Mouse (Mus musculus): ENCODE measurements around the gene Tbrg1. TPM values are rescaled to one million over a fixed set of nuclear protein-coding genes. Genes with fewer than 3 reads are reported as not detected.

Gene Tbrg1
- total RNA-seq, 2 experiments from 2014 or later: 50.8 to 50.9 TPM

GRCm38 (mm10) chr9:37634269-37634668, 22.8 kb downstream of the Tbrg1 start:
- no peak for DNase-seq (ENCODE audit: low spot score in 2 of 2)

DNA sequence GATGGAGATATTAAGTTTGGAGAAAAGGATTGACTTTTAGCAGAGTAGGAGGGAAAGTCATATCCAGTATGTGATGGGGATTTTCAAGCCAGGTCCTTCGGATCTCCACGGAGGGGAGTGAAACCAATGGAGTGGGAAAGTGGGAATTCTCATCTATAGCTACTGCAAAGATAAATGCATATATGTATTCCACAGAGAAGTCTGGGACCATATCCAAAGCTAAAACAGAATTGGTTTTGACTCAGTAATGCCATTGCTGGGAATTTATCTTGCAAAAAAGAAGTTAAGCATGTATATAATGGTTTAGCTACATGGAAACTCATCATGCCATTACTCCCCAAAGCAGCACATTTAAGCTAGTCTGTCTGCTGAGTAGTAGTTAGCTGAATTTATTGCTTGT, 24.8 kb downstream of the Tbrg1 start:
- no peak for DNase-seq (ENCODE audit: low spot score in 2 of 2)

GRCm38 (mm10) chr9:37629941-37630340, 27.2 kb downstream of the Tbrg1 start:
- no peak for DNase-seq (ENCODE audit: low spot score in 2 of 2)

DNA sequence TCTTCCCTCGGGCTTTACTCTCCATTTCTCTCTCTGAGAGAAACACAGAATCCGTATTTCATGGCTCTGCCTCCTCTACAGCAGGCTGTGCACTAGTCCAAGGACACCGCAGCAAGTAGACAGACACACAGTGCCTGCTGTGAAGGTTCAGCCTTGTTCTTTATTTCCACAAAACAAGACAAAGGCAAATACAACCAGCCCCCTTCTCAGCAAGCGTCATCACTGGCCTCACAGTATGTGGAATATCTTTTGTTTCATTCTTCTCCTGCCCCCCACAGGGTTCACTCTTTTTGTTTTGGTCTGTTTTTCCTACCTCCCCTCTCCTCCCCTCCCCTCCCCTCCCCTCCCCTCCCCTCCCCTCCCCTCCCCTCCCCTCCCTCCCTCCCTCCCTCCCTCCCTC, 28.5 kb downstream of the Tbrg1 start:
- DNase-seq (ENCODE audit: low spot score in 2 of 2): no peak

DNA sequence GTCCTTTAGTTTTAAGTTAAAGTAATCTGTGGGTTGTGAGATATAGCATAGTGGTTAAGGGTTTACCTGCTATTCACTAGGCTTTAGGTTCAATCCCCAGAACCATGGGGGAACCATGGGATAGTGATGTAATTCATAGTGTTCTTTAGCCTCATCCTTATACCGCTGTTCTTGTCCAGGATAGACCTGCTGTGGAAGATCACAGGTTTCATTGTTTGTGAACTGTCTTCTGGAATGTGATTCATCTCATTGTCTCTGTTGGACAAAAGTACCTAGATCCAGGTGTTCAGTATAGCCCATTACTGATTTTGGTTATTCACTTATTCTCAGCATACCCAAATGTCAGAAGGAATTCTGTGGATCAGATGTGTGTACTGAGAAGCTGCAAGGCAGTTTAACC, 29.8 kb downstream of the Tbrg1 start:
- no peak for DNase-seq (ENCODE audit: low spot score in 2 of 2)

GRCm38 (mm10) chr9:37626103-37626567, 31.0 kb downstream of the Tbrg1 start:
- DNase-seq (ENCODE audit: low spot score in 2 of 2): peak in 1 of 2 experiments; percentile 40

DNA sequence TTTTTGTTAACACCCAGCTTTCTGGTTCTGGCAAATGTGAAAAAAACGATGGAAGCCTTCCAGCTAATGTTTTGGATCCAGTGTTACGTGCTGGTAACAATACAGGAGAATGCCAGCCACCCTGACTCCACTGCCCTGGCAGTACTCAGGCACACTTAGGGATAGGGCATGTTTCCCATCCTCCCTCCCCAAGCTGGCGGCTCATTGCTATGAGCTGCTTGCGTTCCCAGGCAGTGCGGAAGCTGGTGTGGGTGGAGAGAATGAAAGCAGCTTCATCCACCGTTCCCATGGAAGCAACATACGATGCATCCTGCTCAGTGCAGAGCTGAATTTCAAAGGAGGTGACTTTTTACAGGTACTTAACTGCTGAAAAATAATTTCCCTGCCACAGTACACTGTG, 31.5 kb downstream of the Tbrg1 start:
- peak; percentile 74 to 88 for DNase-seq (ENCODE audit: low spot score in 2 of 2)

- DNase-seq (ENCODE audit: low spot score in 2 of 2): no peak
Observed at GRCm38 (mm10) chr9:37625129-37625528, 32.0 kb downstream of the Tbrg1 start.

DNA sequence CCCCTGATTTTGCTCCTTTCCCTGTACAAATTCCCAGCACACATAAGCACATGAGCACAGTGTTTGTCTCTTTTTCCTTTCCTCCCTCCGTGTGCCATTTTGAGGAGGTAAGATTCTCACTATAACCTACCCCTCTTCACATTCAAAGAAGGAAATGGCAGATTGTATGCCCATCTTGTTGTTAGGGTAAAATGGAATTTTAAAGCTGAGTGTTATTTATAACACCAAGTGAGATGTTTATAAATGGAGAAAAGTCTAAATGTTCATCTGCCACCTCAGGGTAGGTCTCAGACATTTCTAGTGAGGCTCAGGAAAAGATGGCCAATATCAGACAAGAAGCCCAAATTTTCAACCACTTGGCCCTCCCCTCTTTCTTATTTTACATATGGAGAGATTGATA, 32.6 kb downstream of the Tbrg1 start:
- no peak for DNase-seq (ENCODE audit: low spot score in 2 of 2)

DNA sequence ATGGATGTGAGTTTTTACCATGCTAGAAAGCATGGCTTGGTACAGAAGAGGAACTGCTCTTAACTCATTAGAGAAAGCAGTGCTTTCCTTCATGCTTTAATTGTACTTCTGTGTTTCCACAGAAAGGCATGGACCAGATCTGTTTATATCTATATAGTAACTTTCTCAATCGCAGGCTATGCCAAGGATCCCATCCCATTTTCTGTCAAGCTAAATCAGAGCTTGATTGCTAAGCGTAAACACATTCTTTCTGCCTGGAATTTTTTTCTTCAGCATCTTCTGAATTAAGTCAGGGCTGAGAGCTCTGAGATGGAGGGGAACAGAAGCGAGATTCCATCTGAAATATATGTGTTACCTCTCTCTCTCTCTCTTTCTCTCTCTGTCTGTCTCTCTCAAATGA, 33.1 kb downstream of the Tbrg1 start:
- no peak for DNase-seq (ENCODE audit: low spot score in 2 of 2)

GRCm38 (mm10) chr9:37621290-37621689, 35.8 kb downstream of the Tbrg1 start:
- DNase-seq (ENCODE audit: low spot score in 2 of 2): peak; percentile 49 to 62

DNA sequence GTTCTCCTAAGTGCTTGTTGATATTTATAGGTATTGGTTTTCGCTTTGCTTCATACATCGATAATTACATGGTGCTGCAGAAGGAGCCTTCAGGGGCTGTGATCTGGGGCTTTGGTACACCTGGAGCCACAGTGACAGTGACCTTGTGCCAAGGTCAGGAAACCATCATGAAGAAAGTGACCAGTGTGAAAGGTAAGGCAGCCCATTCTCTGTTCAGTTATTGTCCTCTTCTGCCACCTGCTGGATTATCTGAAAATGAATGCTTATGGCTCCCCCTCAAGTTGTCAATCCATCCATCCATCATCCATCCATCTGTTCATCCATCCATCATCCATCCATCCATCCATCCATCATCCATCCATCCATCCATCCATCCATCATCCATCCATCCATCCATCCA, 40.3 kb downstream of the Tbrg1 start:
- peak in 1 of 2 experiments; percentile 63 for DNase-seq (ENCODE audit: low spot score in 2 of 2)

- DNase-seq (ENCODE audit: low spot score in 2 of 2): no peak
Observed at GRCm38 (mm10) chr9:37615220-37615619, 41.9 kb downstream of the Tbrg1 start.

DNA sequence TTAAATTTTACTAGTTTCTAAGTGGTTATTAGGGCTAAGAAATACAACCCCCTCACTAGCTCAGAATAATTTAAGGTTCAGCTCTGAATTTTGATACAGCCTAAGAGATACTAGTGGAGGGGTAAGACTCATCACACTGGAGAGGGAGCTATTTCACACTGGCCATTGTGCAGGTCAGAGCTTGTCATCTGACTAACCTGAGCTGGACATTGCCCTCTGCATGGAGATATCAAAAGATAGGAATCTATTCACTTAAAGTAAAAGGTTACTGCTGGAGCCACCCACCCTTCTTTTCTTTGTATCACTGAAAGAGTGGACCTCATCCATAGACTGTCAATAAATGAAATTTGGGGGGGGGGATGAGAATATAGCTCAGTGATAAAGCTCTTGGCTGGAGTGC, 42.8 kb downstream of the Tbrg1 start:
- no peak for DNase-seq (ENCODE audit: low spot score in 2 of 2)

GRCm38 (mm10) chr9:37613911-37614280, 43.2 kb downstream of the Tbrg1 start:
- DNase-seq (ENCODE audit: low spot score in 2 of 2): no peak

DNA sequence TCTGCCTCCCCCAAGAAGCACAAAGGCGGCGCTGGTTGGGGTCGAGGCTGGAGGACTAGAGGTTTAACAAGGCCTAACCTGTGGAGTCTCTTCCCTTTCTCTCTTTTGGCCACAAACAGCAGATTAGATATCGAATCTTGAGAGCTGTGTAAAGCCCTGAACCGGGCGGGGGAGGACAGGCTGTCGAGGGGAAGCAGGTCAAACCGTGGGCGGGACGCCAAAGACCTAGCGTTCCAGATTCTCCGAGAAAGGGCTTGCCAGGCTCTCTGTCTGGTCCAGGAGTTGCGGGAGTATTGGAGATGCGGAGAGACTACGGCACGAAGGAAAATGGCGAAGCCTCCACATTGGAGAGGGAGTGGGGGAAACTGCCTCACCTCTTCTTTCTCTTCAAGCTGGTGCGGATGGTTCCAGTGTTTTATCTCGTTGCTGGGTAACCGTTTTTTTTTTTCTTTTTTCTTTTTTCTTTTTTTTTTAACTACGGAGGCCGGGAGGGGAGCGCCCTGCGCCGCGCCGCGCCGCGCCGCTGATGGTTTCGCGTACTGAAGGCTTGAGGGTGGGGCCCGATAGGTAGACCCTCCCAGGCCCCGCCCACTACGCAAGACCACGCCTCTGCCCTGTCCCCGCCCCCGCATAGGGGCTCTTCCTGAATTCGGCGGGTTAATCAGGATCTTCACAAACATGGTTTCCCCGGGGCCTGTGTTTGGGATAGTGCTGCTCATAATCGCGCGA, 43.8 kb downstream of the Tbrg1 start, which contains the start of gene Spa17:
Spa17 (minus strand) TSS at position 541 of the 729 bp plus-strand sequence.
- DNase-seq (ENCODE audit: low spot score in 2 of 2): peak; percentile 80 to 88

DNA sequence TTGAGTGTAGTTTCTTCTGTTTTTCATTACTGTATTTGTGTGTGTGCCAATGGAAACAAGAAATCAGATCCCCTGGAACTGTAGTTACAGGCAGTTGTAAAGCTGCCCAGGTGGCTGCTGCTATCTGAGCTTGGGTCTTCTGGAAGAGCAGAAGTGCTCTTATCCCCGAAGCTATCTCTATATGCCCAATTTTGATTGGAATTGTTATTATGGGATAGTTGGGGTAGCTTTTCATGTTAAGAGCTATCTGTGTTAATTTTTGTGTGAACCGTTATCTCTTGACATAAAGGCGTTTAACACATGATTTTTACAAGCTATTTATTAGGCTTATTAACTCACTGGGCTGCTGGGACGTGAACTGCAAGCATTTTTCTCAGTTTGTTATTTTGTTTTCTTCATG, 47.6 kb downstream of the Tbrg1 start:
- no peak for DNase-seq (ENCODE audit: low spot score in 2 of 2)

GRCm38 (mm10) chr9:37605089-37605488, 52.0 kb downstream of the Tbrg1 start:
- no peak for DNase-seq (ENCODE audit: low spot score in 2 of 2)

GRCm38 (mm10) chr9:37600538-37601205, 56.4 kb downstream of the Tbrg1 start:
- DNase-seq (ENCODE audit: low spot score in 2 of 2): no peak

Measured in layer of hippocampus, postnatal 14 days (tissue).